Mouse (Mus musculus) adrenal gland, postnatal 25 days (tissue): ENCODE measurements around the gene Grb14. TPM values are rescaled to one million over a fixed set of nuclear protein-coding genes. Genes with fewer than 3 reads are reported as not detected.

Experiments used
- DNase-seq: peaks from one replicate; pipeline ENCODE4 v3.0.0; 2021; ENCODE audit warnings: mixed read lengths
- long read RNA-seq: library from polyadenylated mRNA; stranded (forward); transcript quantifications from one replicate; pipeline ENCODE4 v2.0.0, GENCODE M21; 2021
- total RNA-seq: library from RNA; stranded (reverse); gene quantifications from 2 replicates; pipeline ENCODE4 v1.2.3, GENCODE M21; 2021

Grb14 gene
- total RNA-seq = 19.7 and 27.5 TPM in 2 replicates
- long read RNA-seq, transcript Grb14-201 (14 exons, 1,986 nt) = major isoform, 47 of 61 reads
- long read RNA-seq, partial matches to known transcripts = 7 of 61 reads
- long read RNA-seq, other reads (novel, unspliced or antisense) = 7 of 61 reads

GRCm38 (mm10) chr2:65024887-65025286 is at the start of gene Grb14:
TSS of gene Grb14 (minus strand) at chr2:65024987.
- DNase-seq = no peak

DNA sequence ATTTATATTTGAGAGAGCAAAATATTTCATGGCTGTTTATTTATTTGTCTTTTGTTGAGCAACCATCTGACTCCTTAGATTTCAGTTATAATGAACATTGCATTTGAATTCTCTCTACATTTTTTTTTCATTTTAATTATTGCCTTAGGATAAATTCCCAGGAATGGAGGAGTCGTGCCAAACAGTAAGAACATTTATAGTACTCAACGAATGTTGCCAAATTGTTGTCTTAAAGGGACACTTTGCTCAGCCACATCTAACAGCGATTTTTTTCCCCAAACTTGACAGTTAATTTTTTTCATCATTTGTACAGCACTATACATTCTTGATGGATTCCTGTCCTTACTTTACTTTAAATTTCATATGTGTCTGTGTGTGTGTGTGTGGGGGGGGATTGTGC is 47.4 kb upstream of the Grb14 start:
- DNase-seq = no peak

DNA sequence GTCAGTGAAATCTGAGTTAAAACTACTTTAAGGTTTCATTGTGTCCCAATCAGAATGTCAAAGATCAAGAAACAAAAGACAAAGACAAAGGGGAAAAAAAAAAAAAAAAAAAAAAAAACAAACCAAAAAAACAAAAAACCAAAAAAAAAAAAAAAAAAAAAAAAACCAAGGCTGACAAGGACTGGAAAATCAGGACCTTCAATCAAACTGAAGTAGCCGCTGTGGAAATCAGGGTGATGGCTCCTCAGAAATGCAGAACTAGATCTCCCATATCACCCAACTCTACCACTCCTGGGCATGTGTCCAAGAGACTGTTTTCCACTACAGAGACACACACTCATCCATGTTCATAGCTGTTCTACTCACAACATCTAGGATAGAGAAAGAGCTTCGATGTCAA is 29.0 kb upstream of the Grb14 start:
- DNase-seq = no peak

GRCm38 (mm10) chr2:65052191-65053012 is 27.6 kb upstream of the Grb14 start:
- DNase-seq = no peak

DNA sequence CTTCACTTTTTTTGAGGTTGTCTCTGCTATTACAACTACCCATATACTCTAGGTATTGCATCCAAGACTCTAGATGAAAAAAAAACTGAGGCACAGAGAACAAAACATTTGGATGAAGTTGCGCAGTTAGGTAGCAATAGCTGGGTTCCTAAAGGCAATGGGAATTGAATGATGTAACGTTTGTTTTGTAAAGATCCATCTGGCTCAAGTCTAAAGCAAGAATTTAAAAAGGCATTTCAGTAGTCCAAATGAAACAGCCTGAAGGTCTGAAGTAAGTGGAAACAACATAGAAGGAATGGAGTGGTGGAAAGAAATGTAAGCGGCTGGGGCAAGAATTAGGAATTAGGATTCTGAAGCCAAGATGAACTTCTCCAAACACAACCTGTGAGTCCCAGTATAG is 26.0 kb upstream of the Grb14 start:
- no peak for DNase-seq

DNA sequence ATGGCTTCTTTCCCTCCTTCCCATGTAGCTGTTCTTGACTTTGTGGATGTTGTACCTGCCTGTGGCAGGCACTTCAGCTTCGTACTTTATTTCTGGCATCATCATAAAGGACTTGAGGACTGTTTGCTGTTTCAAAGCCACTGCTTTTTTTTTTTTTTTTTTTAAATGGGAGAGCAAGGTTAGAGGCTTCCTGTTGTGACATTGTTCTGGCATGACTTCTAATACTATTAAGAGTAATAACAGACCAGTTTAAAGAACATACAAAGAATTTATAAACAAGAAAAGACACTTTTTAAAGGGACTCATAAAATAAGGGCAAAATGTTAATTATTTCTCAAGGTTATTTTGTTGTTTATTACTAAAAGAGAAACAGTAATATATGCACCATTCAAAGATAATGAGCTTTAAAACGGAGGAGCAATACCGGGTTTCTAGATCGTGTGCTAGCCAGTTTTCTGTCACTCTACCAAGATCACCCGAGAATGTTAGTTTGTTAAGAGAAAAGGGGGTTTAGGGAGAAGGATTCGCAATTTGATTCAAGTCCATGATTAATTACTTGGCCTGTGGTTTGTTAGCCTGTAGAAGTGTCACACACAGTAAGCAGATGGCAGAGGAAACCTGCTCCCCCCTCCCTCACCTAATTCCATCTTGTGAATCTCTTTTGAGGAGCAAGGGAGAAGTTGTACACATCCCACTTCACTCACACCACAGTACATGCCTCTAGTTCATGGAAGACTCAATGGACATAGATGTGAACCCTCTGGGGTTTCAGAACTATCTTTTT is 23.6 kb upstream of the Grb14 start:
- no peak for DNase-seq

- no peak for DNase-seq
Observed at GRCm38 (mm10) chr2:65038164-65038563, 13.4 kb upstream of the Grb14 start.

GRCm38 (mm10) chr2:65037546-65037945 is 12.8 kb upstream of the Grb14 start:
- DNase-seq = no peak

DNA sequence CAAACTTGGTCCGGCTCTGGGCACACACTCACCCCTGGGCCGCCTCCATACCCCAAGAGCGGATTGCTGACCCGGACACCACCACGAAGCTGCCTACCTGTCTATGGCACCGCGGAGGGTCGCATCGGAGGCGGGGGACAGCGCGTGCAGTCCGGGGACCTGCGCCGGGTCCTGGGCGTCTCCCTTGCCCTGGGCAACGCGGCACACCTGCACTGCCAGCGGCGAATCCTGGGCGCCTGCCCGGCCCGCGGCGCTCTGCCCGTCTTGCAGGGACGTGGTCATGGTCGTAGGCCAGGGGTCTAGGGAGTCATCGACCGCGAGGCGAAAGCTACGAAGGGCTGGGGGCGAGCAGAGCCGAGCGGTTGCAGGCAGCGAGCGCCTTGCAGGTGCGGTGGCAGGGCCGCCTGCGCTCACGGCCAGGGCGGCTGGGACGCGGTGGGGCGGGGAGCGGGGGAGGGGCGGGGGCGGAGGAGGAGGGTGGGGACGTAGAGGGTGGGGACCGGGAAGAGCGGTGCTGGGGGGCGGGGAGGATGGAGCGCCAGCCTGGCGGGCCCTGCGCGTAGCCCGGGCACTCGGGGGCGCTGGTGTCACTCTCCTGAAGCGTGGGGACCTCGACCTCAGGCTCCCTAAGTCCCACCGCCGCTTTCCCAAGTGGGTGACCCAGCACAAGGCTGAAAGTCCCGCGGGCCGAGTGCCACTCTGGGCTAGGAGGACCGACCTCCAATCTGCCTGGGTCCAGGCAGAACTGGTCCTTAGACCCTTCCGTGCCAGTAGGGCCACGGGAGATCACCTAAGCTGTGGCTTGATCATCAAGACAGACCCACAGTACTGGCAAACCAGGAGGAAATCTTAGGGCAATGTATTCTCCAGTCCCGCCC is 2.2 kb downstream of the Grb14 start:
- peak; percentile 85 for DNase-seq

DNA sequence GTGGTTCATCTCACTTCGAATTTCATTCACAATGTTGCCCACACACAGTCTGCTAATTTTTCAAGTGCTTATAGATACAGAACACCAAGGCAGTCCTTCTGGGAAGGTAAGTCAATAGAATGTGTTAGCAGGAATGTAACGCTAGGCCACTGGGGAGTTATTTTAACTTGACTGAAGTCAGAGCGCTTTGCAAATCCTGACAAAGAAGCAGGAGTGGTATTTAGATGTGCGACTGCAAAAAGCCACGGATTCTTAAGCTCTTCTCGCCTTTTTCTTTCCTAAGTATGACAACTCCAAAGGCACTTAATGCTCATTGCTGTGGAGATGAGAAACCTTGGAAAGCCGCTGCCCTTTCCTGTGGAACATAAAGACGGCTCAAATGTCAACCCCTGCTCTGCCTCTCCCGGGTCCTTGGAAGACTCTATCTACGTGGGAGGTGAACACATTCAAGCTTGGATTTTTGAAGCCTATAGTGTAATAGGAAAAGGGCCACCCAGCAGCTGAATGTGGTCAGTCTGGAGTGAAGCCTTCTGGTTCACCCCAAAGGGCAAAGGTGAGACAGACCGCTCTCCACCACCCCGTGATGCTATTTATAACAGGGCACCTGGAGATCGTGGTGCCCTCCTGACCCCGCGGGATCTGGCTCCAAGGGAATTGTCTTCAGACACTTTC is 3.0 kb downstream of the Grb14 start:
- DNase-seq = no peak

- no peak for DNase-seq
Observed at GRCm38 (mm10) chr2:65017375-65017774, 7.4 kb downstream of the Grb14 start.

DNA sequence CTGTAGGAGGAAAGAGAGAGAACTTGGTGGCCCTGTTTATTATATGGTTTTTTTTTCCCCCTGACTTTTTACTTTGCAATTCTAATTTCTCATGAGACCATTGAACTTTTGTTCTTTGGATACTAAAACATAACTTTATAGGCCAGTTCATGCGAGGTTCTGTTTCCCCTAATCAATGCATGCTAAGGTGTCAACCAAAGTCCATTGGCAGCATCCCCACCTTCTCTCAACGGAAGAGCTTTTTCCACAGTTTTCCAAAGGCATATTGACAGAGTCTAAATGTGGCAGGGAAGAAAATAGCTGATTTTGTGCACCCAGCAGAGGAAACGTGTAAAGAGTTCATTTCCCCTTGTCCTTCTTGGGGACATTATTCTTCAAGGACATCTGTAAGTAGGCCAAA is 10.2 kb downstream of the Grb14 start:
- DNase-seq = no peak

DNA sequence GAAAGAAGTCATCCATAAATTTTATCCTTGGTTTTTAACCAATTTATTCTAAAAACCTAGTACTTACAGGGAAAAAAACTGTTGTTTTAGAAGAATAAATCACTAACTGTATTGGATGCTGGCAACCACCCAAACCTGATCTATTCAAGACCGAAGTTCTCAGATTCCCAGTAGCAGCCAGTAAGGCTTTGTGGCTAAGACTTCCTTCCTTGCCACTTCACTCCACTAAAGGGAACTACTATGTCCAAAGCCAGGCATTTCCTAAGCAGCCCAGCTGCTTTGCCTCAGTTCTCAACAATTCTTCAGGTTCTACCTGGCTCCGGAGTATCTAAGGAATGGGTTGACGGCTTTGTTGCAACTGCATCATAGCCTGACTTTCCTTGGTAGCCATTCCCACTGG is 14.7 kb downstream of the Grb14 start:
- DNase-seq = no peak

GRCm38 (mm10) chr2:65007396-65007795 is 17.4 kb downstream of the Grb14 start:
- no peak for DNase-seq

DNA sequence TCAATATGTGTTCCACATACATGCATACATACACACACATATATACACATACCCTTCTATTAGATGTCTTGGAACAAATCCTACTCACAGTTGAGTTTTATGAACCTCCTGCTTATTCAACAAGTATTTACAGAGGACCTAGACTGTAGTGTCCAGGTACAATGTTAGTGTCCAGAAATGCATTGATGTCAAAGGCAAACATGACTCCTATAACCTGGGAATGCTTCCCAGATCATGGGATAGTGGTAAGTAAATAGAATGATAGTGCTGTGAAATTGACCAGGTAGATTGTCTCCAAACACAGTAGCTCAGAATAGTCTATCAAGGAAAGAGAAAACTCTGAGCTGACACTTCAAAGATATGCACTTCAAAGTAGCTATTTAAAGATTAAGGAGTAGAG is 19.7 kb downstream of the Grb14 start:
- no peak for DNase-seq

DNA sequence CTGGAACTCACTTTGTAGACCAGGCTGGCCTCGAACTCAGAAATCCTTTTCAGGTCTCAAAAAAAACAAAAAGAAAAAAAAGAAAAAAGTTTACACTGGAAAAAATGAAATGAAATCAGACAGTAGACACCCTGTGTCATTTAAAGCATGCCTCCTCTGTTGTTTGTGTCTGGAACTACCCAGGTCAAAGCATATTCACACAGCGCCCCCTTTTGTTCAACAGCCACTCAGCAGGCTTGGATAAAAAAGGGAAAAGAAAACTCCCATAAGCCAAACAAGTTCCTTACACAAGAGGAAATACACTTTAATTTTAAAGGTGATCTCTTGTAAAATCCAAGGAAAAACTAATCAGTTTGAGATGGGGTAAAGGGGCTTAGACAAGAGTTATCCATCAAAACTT is 21.4 kb downstream of the Grb14 start:
- peak; percentile 34 for DNase-seq

- no peak for DNase-seq
Observed at GRCm38 (mm10) chr2:65002631-65003030, 22.2 kb downstream of the Grb14 start.

GRCm38 (mm10) chr2:64995048-64995447 is 29.7 kb downstream of the Grb14 start:
- DNase-seq = no peak

DNA sequence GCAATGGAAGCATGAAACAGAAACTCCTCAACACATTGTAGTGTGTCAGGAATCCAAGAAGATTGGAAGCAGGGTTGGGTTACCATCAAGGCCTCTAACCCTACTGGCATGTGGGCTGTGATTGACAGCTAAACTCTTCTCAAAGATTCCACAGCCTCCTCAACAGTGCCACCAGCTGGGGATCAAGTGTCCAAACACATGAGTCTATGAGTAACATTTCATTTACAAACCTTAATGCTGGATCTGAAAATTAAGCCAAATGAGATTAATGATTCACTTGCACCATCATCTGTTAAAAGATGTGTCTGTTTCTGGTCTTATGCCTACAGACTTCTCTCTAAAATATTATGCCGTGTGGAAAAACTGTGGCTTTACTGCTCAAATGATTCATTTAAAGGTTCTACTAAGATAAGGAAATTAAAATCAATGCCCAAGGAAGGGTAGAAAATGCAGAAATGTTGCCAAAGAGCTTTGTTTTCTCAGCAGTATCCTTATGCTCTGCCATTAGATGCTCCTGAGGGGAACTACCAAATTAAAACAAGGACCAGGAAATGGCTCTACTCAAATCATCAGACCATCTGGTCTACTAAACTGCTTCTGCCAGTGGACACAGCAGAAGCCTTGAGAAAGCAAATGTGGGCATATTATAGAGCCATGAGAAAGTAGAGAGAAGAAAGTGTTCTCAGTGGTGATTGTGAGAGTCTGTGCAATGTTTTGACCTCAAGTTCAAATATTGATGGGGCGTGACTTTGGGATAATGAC is 35.2 kb downstream of the Grb14 start:
- DNase-seq = no peak

GRCm38 (mm10) chr2:64987782-64988181 is 37.0 kb downstream of the Grb14 start:
- no peak for DNase-seq

DNA sequence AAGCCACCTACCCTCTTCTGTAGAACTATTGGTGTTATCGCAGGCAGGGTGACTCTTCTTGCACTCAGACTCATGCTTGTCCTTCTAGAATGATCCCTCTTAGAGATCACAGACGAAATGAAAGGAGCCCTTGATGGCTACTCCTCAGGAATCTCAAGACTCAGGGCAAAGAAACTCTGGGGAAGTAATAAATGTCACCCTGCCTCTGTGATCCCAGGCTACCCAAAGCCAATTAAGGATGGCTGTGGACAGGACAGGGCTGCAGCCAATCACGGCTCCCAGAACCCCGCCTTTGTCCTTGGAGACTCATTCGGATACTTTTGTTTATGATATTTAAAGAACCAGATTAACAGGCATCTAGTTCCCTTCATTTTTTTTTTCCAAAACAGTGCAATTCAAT is 49.2 kb downstream of the Grb14 start:
- peak; percentile 18 for DNase-seq
